Mouse (Mus musculus): ENCODE data around the gene Tmem170b. TPM values are rescaled to one million over a fixed set of nuclear protein-coding genes. Genes with fewer than 3 reads are reported as not detected.

The Tmem170b gene
- total and polyA plus RNA-seq, 3 experiments = 2.8 to 13.2 (median 12.5) TPM

DNA sequence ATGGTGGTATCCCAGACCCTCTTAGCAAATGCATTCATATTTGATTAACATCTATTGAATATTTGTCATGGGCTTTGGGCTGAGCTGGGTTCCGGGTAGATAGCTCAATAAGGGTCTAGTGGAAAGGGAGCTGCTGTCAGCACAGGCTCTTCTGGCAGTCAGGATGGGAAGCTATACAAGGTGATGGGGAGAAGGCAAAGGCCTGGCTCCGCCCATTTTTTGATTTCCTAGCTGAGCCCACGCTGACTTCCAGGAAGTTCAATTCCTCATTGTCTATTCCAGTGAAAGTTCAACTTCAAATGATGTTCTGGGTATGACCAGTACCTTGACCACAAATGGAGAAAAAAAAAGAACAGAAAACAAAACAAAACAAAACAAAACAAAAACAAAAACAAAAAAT is 69.8 kb downstream of the Tmem170b start:
- no peaks in the 10 kb centered on the region for H3K27me3 ChIP-seq (ENCODE audit: insufficient read depth, low read length)
- H3K4me1 ChIP-seq (ENCODE audit: insufficient read depth, low read depth, low read length) = no peaks in the 10 kb centered on the region
- no peak for DNase-seq (ENCODE audit: low spot score)
- no peak overlapping the region for H3K4me3 ChIP-seq (ENCODE audit: low read depth, low read length)
- no peaks in the 10 kb centered on the region for H3K36me3 ChIP-seq (replicated peaks)
- no peaks in the 10 kb centered on the region for H3K9me3 ChIP-seq (replicated peaks)
- no peak for ATAC-seq (ENCODE audit: extremely low read depth, insufficient number of reproducible peaks, low FRiP score, poor library complexity, severe bottlenecking)
- TF ChIP-seq TAL1 (conservative IDR thresholded peaks at IDR 0.05; ENCODE audit: low read depth, low read length) (no peak), CTCF (IDR thresholded peaks at IDR 0.05; ENCODE audit: low read depth, low read length) (no peak), GATA1 (IDR thresholded peaks at IDR 0.05; ENCODE audit: borderline replicate concordance, low read length) (no peak), POLR2AphosphoS5 (IDR thresholded peaks at IDR 0.05; ENCODE audit: insufficient replicate concordance, low read depth, low read length) (no peak), GATA2 (IDR thresholded peaks at IDR 0.05; ENCODE audit: borderline replicate concordance, low read depth, low read length) (no peak)

DNA sequence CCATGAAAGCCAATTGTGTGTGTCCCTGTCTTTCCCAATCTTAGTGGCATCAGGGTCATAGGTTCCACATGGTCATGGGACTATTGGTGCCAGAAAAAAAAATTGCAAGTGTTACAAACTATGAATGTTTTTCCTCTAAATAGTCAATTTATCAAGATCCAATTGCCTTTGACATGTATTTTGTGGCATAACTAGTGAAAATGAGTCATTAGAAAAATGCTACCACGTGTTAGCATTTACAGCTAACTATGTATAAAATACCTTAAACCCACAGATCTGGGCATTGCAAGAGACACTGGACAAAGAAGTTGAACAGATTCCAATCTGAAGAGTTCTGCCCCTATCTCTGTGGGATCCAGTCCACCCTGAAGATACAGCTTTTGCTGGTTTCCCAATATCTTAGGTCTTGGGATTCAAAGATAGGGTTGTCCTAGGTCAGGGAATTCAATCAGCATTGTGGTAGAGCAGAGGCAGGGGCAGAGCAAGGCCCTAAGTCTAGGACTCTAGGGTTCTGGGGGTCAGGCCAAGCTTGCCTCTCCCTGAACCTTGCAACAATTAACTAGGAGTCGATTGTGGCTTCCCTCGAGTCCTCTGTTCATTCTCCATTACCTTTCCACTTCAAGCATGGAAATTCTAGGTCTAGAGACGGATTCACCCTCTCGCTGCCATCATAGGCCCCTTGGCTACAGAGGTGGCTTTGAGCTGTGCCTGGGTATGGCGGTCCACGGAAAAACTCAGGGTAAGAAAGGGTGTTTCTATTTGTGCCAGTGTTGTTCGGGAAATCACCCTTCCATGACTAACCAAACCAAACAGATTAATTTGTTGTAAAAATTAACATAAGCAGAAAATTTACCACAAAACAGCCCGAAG is 70.5 kb downstream of the Tmem170b start:
- DNase-seq (ENCODE audit: low spot score) (no peak), ATAC-seq (ENCODE audit: extremely low read depth, insufficient number of reproducible peaks, low FRiP score, poor library complexity, severe bottlenecking) (no peak)
- H3K36me3 ChIP-seq (replicated peaks) = no peaks in the 10 kb centered on the region
- H3K9me3 ChIP-seq (replicated peaks) = no peaks in the 10 kb centered on the region
- H3K27me3 ChIP-seq (ENCODE audit: insufficient read depth, low read length) = no peaks in the 10 kb centered on the region
- TF ChIP-seq POLR2AphosphoS5 (IDR thresholded peaks at IDR 0.05; ENCODE audit: insufficient replicate concordance, low read depth, low read length) (no peak), TAL1 (conservative IDR thresholded peaks at IDR 0.05; ENCODE audit: low read depth, low read length) (no peak), CTCF (IDR thresholded peaks at IDR 0.05; ENCODE audit: low read depth, low read length) (no peak), GATA2 (IDR thresholded peaks at IDR 0.05; ENCODE audit: borderline replicate concordance, low read depth, low read length) (no peak), GATA1 (IDR thresholded peaks at IDR 0.05; ENCODE audit: borderline replicate concordance, low read length) (no peak)
- H3K4me3 ChIP-seq (ENCODE audit: low read depth, low read length) = no peak overlapping the region
- H3K4me1 ChIP-seq (ENCODE audit: insufficient read depth, low read depth, low read length) = no peaks in the 10 kb centered on the region

DNA sequence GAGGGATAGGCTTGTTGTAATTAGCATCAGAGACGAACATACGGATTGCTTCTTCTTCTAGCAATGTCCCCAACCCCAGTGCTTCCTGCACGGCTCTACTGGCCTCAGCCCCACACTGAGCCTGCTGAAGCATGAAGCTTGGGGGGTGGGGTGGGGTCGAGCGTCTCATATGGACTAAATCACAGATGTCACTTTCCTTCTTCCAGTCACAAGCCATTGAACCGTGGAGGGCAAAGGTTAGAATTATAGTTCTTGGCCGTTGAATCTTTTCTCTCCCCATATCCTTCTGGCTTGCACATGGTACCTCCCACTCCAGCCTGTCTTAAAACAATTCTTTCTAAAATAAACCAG is 71.1 kb downstream of the Tmem170b start:
- Histone ChIP-seq H3K9me3 (replicated peaks) (no peaks in the 10 kb centered on the region), H3K36me3 (replicated peaks) (no peaks in the 10 kb centered on the region), H3K4me3 (ENCODE audit: low read depth, low read length) (no peak overlapping the region), H3K4me1 (ENCODE audit: insufficient read depth, low read depth, low read length) (no peaks in the 10 kb centered on the region), H3K27me3 (ENCODE audit: insufficient read depth, low read length) (no peaks in the 10 kb centered on the region)
- TF ChIP-seq POLR2AphosphoS5 (IDR thresholded peaks at IDR 0.05; ENCODE audit: insufficient replicate concordance, low read depth, low read length) (no peak), TAL1 (conservative IDR thresholded peaks at IDR 0.05; ENCODE audit: low read depth, low read length) (no peak), GATA1 (IDR thresholded peaks at IDR 0.05; ENCODE audit: borderline replicate concordance, low read length) (no peak), CTCF (IDR thresholded peaks at IDR 0.05; ENCODE audit: low read depth, low read length) (no peak), GATA2 (IDR thresholded peaks at IDR 0.05; ENCODE audit: borderline replicate concordance, low read depth, low read length) (no peak)
- ATAC-seq (ENCODE audit: extremely low read depth, insufficient number of reproducible peaks, low FRiP score, poor library complexity, severe bottlenecking) (no peak), DNase-seq (ENCODE audit: low spot score) (no peak)

DNA sequence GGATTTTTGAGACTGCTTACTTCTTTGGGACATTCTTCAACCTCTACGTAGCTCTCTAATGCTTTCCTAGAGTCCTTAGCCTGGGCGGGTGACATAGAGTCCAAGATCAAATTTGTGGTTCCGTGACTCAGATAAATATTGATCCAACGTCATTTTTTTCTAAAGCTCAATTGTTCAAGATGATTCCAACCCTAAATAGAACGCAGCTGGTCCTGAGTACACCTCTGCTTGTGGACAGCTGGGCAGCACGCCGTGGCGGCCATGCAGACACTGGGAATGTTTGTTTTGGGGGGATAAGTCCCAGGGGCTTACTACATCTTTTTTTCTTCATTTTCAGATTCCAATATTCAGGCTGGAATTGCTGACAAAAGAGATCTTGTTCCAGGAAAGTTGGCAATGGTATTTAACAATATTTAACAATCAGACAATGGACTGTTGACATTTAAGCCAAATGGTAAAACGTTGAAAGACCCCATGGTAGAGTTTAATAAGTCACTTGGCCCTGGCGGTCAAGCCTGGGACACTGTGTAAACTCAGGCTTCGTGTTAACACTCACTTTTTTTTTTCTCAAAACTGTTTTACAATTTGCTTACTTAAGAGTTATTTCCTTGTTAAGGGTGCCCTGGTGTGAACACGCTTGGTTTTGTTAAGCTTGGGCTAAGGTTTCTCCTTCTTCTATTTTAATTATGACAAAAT is 75.3 kb downstream of the Tmem170b start:
- no peak for TF ChIP-seq CTCF (IDR thresholded peaks at IDR 0.05; ENCODE audit: low read depth, low read length)
- TF ChIP-seq GATA2 (IDR thresholded peaks at IDR 0.05; ENCODE audit: borderline replicate concordance, low read depth, low read length) = no peak
- TF ChIP-seq POLR2AphosphoS5 (IDR thresholded peaks at IDR 0.05; ENCODE audit: insufficient replicate concordance, low read depth, low read length) = no peak
- TF ChIP-seq TAL1 (conservative IDR thresholded peaks at IDR 0.05; ENCODE audit: low read depth, low read length) = no peak
- TF ChIP-seq GATA1 (IDR thresholded peaks at IDR 0.05; ENCODE audit: borderline replicate concordance, low read length) = no peak
- ATAC-seq (ENCODE audit: extremely low read depth, insufficient number of reproducible peaks, low FRiP score, poor library complexity, severe bottlenecking) (no peak), DNase-seq (ENCODE audit: low spot score) (no peak)
- no peak overlapping the region for H3K4me3 ChIP-seq (ENCODE audit: low read depth, low read length)
- H3K4me1 ChIP-seq (ENCODE audit: insufficient read depth, low read depth, low read length) = no peaks in the 10 kb centered on the region
- no peaks in the 10 kb centered on the region for H3K27me3 ChIP-seq (ENCODE audit: insufficient read depth, low read length)
- H3K36me3 ChIP-seq (replicated peaks) = no peaks in the 10 kb centered on the region
- no peaks in the 10 kb centered on the region for H3K9me3 ChIP-seq (replicated peaks)

DNA sequence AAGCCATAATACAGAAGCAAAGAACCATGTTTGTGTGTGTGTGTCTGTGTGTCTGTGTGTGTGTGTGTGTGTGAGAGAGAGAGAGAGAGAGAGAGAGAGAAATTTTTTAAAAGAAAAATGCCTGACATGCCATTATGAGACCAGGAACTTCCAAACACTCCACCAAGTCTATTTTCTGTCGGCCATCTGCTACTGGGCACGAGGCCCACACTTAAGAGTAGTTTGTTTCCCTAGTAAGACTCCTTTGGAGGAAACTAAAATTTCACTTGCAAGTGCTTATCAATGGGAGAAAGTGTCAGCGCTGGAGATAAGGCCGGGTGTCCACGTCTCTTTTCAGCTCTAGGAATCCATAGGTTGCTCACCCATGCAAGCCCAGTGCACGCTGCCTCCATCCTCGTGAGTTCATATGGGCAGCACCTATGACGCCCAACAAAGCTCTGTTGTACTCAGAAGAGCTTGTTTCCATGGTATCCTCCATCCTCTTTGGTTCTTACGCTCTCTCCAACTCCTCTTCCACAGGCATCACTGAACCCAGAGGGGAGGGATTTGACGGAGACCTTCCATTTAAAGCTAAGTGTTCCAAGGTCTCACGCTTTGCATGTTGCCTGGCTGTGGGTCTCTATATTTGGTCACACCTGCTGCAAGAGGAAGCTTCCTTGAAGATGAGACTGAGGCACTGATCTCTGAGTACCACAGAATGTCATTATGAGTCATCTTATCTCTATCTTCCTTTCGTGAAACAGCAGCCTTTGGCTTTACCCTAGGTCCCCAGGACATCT is 76.8 kb downstream of the Tmem170b start:
- Histone ChIP-seq H3K4me3 (ENCODE audit: low read depth, low read length) (no peak overlapping the region), H3K9me3 (replicated peaks) (no peaks in the 10 kb centered on the region), H3K4me1 (ENCODE audit: insufficient read depth, low read depth, low read length) (no peaks in the 10 kb centered on the region), H3K36me3 (replicated peaks) (no peaks in the 10 kb centered on the region), H3K27me3 (ENCODE audit: insufficient read depth, low read length) (no peaks in the 10 kb centered on the region)
- no peak for TF ChIP-seq CTCF (IDR thresholded peaks at IDR 0.05; ENCODE audit: low read depth, low read length)
- no peak for TF ChIP-seq GATA1 (IDR thresholded peaks at IDR 0.05; ENCODE audit: borderline replicate concordance, low read length)
- no peak for TF ChIP-seq POLR2AphosphoS5 (IDR thresholded peaks at IDR 0.05; ENCODE audit: insufficient replicate concordance, low read depth, low read length)
- no peak for TF ChIP-seq TAL1 (conservative IDR thresholded peaks at IDR 0.05; ENCODE audit: low read depth, low read length)
- no peak for TF ChIP-seq GATA2 (IDR thresholded peaks at IDR 0.05; ENCODE audit: borderline replicate concordance, low read depth, low read length)
- DNase-seq (ENCODE audit: low spot score) (no peak), ATAC-seq (ENCODE audit: extremely low read depth, insufficient number of reproducible peaks, low FRiP score, poor library complexity, severe bottlenecking) (no peak)

Measured in G1E (cell line).